Mouse (Mus musculus) megakaryocyte, embryonic 14.5 days (primary cell): ENCODE measurements around the gene Shc3. TPM values are rescaled to one million over a fixed set of nuclear protein-coding genes. Genes with fewer than 3 reads are reported as not detected.

Experiments
- H3K27me3 ChIP-seq: replicated peaks from 2 replicates; pipeline ENCODE3; 2012; ENCODE audit warnings: inconsistent platforms
- H3K36me3 ChIP-seq: replicated peaks from 2 replicates; pipeline ENCODE3; 2012; ENCODE audit warnings: low read length, inconsistent platforms, mixed read lengths
- H3K4me1 ChIP-seq: 2 replicates; pipeline ENCODE4 v1.6.1; 2012; ENCODE audit warnings: inconsistent platforms
- H3K4me3 ChIP-seq: replicated peaks from 2 replicates; pipeline ENCODE3; 2012; ENCODE audit warnings: moderate library complexity, mild to moderate bottlenecking, inconsistent platforms
- H3K9me3 ChIP-seq: 2 replicates; pipeline ENCODE4 v1.6.1; 2012; ENCODE audit warnings: inconsistent platforms
- FLI1 ChIP-seq: IDR thresholded peaks from 2 replicates; pipeline ENCODE4 v1.6.1; 2012; ENCODE audit warnings: low read length, inconsistent platforms, mixed read lengths
- GATA1 ChIP-seq: IDR thresholded peaks from 3 replicates; pipeline ENCODE4 v1.6.1; 2012; ENCODE audit warnings: mixed read lengths, low read length, inconsistent platforms, borderline replicate concordance
- polyA plus RNA-seq: library from polyadenylated mRNA; stranded (reverse); fragments of >175 nt; gene quantifications from 2 replicates; pipeline ENCODE4 v1.2.3, GENCODE M21; 2012; ENCODE audit warnings: low replicate concordance; ENCODE audit not compliant: insufficient read depth

Gene Shc3
- polyA plus RNA-seq, 1 experiment = not detected

- no peaks in the 10 kb centered on the region for H3K9me3 ChIP-seq
- H3K36me3 ChIP-seq = no peaks in the 10 kb centered on the region
- no peaks in the 10 kb centered on the region for H3K4me1 ChIP-seq
- H3K4me3 ChIP-seq = no peak overlapping the region
- H3K27me3 ChIP-seq = peaks cover 22% of the 10 kb centered on the region
- TF ChIP-seq FLI1 (no peak), GATA1 (no peak)
Observed at GRCm38 (mm10) chr13:51551824-51552223, 17.4 kb downstream of the Shc3 start.

GRCm38 (mm10) chr13:51539816-51540215, 29.4 kb downstream of the Shc3 start:
- no peaks in the 10 kb centered on the region for H3K4me1 ChIP-seq
- H3K27me3 ChIP-seq = peaks cover 7% of the 10 kb centered on the region
- no peak for TF ChIP-seq FLI1
- TF ChIP-seq GATA1 = no peak
- peaks cover 18% of the 10 kb centered on the region for H3K9me3 ChIP-seq
- H3K4me3 ChIP-seq = no peak overlapping the region
- H3K36me3 ChIP-seq = no peaks in the 10 kb centered on the region

- H3K4me1 ChIP-seq = no peaks in the 10 kb centered on the region
- no peak overlapping the region for H3K4me3 ChIP-seq
- H3K9me3 ChIP-seq = peaks cover 18% of the 10 kb centered on the region
- TF ChIP-seq FLI1 = no peak
- TF ChIP-seq GATA1 = no peak
- H3K36me3 ChIP-seq = no peaks in the 10 kb centered on the region
- H3K27me3 ChIP-seq = peaks cover 7% of the 10 kb centered on the region
Observed at GRCm38 (mm10) chr13:51535326-51535725, 33.9 kb downstream of the Shc3 start.

GRCm38 (mm10) chr13:51526480-51526879, 42.7 kb downstream of the Shc3 start:
- Histone ChIP-seq H3K4me1 (peaks cover 3% of the 10 kb centered on the region; the same call in 1 of the 2 replicates), H3K27me3 (peaks cover 3% of the 10 kb centered on the region), H3K4me3 (peak overlapping the region; percentile 65), H3K36me3 (no peaks in the 10 kb centered on the region), H3K9me3 (peaks cover 5% of the 10 kb centered on the region; the same call in 1 of the 2 replicates)
- no peak for TF ChIP-seq FLI1
- no peak for TF ChIP-seq GATA1

GRCm38 (mm10) chr13:51524316-51524715, 44.9 kb downstream of the Shc3 start:
- Histone ChIP-seq H3K36me3 (no peaks in the 10 kb centered on the region), H3K4me3 (no peak overlapping the region), H3K9me3 (peaks cover 10% of the 10 kb centered on the region; the same call in 1 of the 2 replicates), H3K4me1 (peaks cover 3% of the 10 kb centered on the region; the same call in 1 of the 2 replicates), H3K27me3 (peaks cover 3% of the 10 kb centered on the region)
- TF ChIP-seq GATA1 = no peak
- no peak for TF ChIP-seq FLI1

- no peak for TF ChIP-seq FLI1
- TF ChIP-seq GATA1 = no peak
- no peak overlapping the region for H3K4me3 ChIP-seq
- no peaks in the 10 kb centered on the region for H3K36me3 ChIP-seq
- peaks cover 10% of the 10 kb centered on the region; the same call in 1 of the 2 replicates for H3K9me3 ChIP-seq
- peaks cover 3% of the 10 kb centered on the region; the same call in 1 of the 2 replicates for H3K4me1 ChIP-seq
- peaks cover 3% of the 10 kb centered on the region for H3K27me3 ChIP-seq
Observed at GRCm38 (mm10) chr13:51523311-51523710, 45.9 kb downstream of the Shc3 start.

GRCm38 (mm10) chr13:51518880-51519279, 50.3 kb downstream of the Shc3 start:
- Histone ChIP-seq H3K27me3 (no peaks in the 10 kb centered on the region), H3K4me3 (no peak overlapping the region), H3K9me3 (peaks cover 8% of the 10 kb centered on the region; the same call in 1 of the 2 replicates), H3K4me1 (no peaks in the 10 kb centered on the region), H3K36me3 (no peaks in the 10 kb centered on the region)
- TF ChIP-seq GATA1 (no peak), FLI1 (no peak)

- TF ChIP-seq GATA1 (no peak), FLI1 (no peak)
- H3K4me1 ChIP-seq = no peaks in the 10 kb centered on the region
- no peaks in the 10 kb centered on the region for H3K36me3 ChIP-seq
- H3K27me3 ChIP-seq = no peaks in the 10 kb centered on the region
- H3K9me3 ChIP-seq = peaks cover 8% of the 10 kb centered on the region; the same call in 1 of the 2 replicates
- H3K4me3 ChIP-seq = no peak overlapping the region
Observed at GRCm38 (mm10) chr13:51517943-51518342, 51.3 kb downstream of the Shc3 start.

- Histone ChIP-seq H3K9me3 (no peaks in the 10 kb centered on the region), H3K4me3 (no peak overlapping the region), H3K27me3 (peaks cover 2% of the 10 kb centered on the region), H3K36me3 (no peaks in the 10 kb centered on the region), H3K4me1 (no peaks in the 10 kb centered on the region)
- TF ChIP-seq GATA1 (no peak), FLI1 (no peak)
Observed at GRCm38 (mm10) chr13:51508836-51509235, 60.4 kb downstream of the Shc3 start.

GRCm38 (mm10) chr13:51505711-51506110, 63.5 kb downstream of the Shc3 start:
- Histone ChIP-seq H3K4me1 (no peaks in the 10 kb centered on the region), H3K9me3 (no peaks in the 10 kb centered on the region), H3K36me3 (no peaks in the 10 kb centered on the region), H3K4me3 (no peak overlapping the region), H3K27me3 (no peaks in the 10 kb centered on the region)
- TF ChIP-seq FLI1 (no peak), GATA1 (no peak)

- Histone ChIP-seq H3K4me1 (no peaks in the 10 kb centered on the region), H3K9me3 (no peaks in the 10 kb centered on the region), H3K36me3 (no peaks in the 10 kb centered on the region), H3K4me3 (no peak overlapping the region), H3K27me3 (no peaks in the 10 kb centered on the region)
- no peak for TF ChIP-seq FLI1
- no peak for TF ChIP-seq GATA1
Observed at GRCm38 (mm10) chr13:51499769-51500168, 69.5 kb downstream of the Shc3 start.
